Mouse (Mus musculus): ENCODE data around the gene Capn8. TPM values are rescaled to one million over a fixed set of nuclear protein-coding genes. Genes with fewer than 3 reads are reported as not detected.

Capn8 gene
- 0.24 TPM in 1 of 2 replicates, not detected in the other for polyA plus RNA-seq (2011; ENCODE audit: insufficient read depth, insufficient read length, low read depth, missing spikeins)

GRCm38 (mm10) chr1:182564408-182565120 is at the start of gene Capn8:
TSS of gene Capn8 (plus strand) at chr1:182565007.
- Histone ChIP-seq H3K27ac (ENCODE audit: insufficient read depth, low read length) (no peak within 1 kb of the TSS), H3K9ac (ENCODE audit: low read depth, poor library complexity, severe bottlenecking) (no peak within 1 kb of the TSS), H3K27me3 (ENCODE audit: control insufficient read depth, insufficient read depth, low read length, poor library complexity, severe bottlenecking) (no peaks in the 10 kb centered on the region), H3K9me3 (replicated peaks; ENCODE audit: control insufficient read depth, insufficient read depth, low read length, poor library complexity, severe bottlenecking) (no peaks in the 10 kb centered on the region), H3K36me3 (ENCODE audit: control insufficient read depth, insufficient read depth, low read length, poor library complexity, severe bottlenecking) (no peaks in the 10 kb centered on the region), H3K4me3 (ENCODE audit: low read depth, low read length) (no peak within 1 kb of the TSS), H3K4me1 (ENCODE audit: control insufficient read depth, insufficient read depth, low read length) (no peaks in the 10 kb centered on the region)
- TF ChIP-seq CTCF (IDR thresholded peaks at IDR 0.05; ENCODE audit: low read depth, low read length) (peak; percentile 45), EP300 (IDR thresholded peaks at IDR 0.05; ENCODE audit: insufficient read depth, low read depth, low read length) (no peak), POLR2A (IDR thresholded peaks at IDR 0.05; ENCODE audit: insufficient read depth, low read length) (no peak)

GRCm38 (mm10) chr1:182516758-182517676 is 47.8 kb upstream of the Capn8 start, which contains the start of gene Capn2:
TSS of gene Capn2 (minus strand) at chr1:182517608.
- Histone ChIP-seq H3K4me3 (ENCODE audit: low read depth, low read length) (peak within 1 kb of the TSS; percentile 81), H3K27ac (ENCODE audit: insufficient read depth, low read length) (no peak within 1 kb of the TSS), H3K9ac (ENCODE audit: low read depth, poor library complexity, severe bottlenecking) (peak within 1 kb of the TSS; percentile 81), H3K9me3 (replicated peaks; ENCODE audit: control insufficient read depth, insufficient read depth, low read length, poor library complexity, severe bottlenecking) (no peaks in the 10 kb centered on the region), H3K4me1 (ENCODE audit: control insufficient read depth, insufficient read depth, low read length) (peaks cover 2% of the 10 kb centered on the region), H3K27me3 (ENCODE audit: control insufficient read depth, insufficient read depth, low read length, poor library complexity, severe bottlenecking) (no peaks in the 10 kb centered on the region), H3K36me3 (ENCODE audit: control insufficient read depth, insufficient read depth, low read length, poor library complexity, severe bottlenecking) (no peaks in the 10 kb centered on the region)
- no peak for TF ChIP-seq EP300 (IDR thresholded peaks at IDR 0.05; ENCODE audit: insufficient read depth, low read depth, low read length)
- TF ChIP-seq CTCF (IDR thresholded peaks at IDR 0.05; ENCODE audit: low read depth, low read length), result peak; percentile 17
- no peak for TF ChIP-seq POLR2A (IDR thresholded peaks at IDR 0.05; ENCODE audit: insufficient read depth, low read length)

GRCm38 (mm10) chr1:182517677-182518011 is 47.2 kb upstream of the Capn8 start:
- no peaks in the 10 kb centered on the region for H3K9me3 ChIP-seq (replicated peaks; ENCODE audit: control insufficient read depth, insufficient read depth, low read length, poor library complexity, severe bottlenecking)
- no peak overlapping the region for H3K27ac ChIP-seq (ENCODE audit: insufficient read depth, low read length)
- no peaks in the 10 kb centered on the region for H3K27me3 ChIP-seq (ENCODE audit: control insufficient read depth, insufficient read depth, low read length, poor library complexity, severe bottlenecking)
- H3K4me1 ChIP-seq (ENCODE audit: control insufficient read depth, insufficient read depth, low read length), result peaks cover 2% of the 10 kb centered on the region
- no peaks in the 10 kb centered on the region for H3K36me3 ChIP-seq (ENCODE audit: control insufficient read depth, insufficient read depth, low read length, poor library complexity, severe bottlenecking)
- H3K9ac ChIP-seq (ENCODE audit: low read depth, poor library complexity, severe bottlenecking), result peak overlapping the region; percentile 81
- no peak for TF ChIP-seq CTCF (IDR thresholded peaks at IDR 0.05; ENCODE audit: low read depth, low read length)
- TF ChIP-seq EP300 (IDR thresholded peaks at IDR 0.05; ENCODE audit: insufficient read depth, low read depth, low read length), result no peak
- no peak for TF ChIP-seq POLR2A (IDR thresholded peaks at IDR 0.05; ENCODE audit: insufficient read depth, low read length)
- peak overlapping the region; percentile 81 for H3K4me3 ChIP-seq (ENCODE audit: low read depth, low read length)

- TF ChIP-seq POLR2A (IDR thresholded peaks at IDR 0.05; ENCODE audit: insufficient read depth, low read length) (no peak), EP300 (IDR thresholded peaks at IDR 0.05; ENCODE audit: insufficient read depth, low read depth, low read length) (no peak), CTCF (IDR thresholded peaks at IDR 0.05; ENCODE audit: low read depth, low read length) (no peak)
- Histone ChIP-seq H3K9me3 (replicated peaks; ENCODE audit: control insufficient read depth, insufficient read depth, low read length, poor library complexity, severe bottlenecking) (no peaks in the 10 kb centered on the region), H3K36me3 (ENCODE audit: control insufficient read depth, insufficient read depth, low read length, poor library complexity, severe bottlenecking) (no peaks in the 10 kb centered on the region), H3K4me3 (ENCODE audit: low read depth, low read length) (no peak overlapping the region), H3K27ac (ENCODE audit: insufficient read depth, low read length) (no peak overlapping the region), H3K4me1 (ENCODE audit: control insufficient read depth, insufficient read depth, low read length) (peaks cover 2% of the 10 kb centered on the region), H3K9ac (ENCODE audit: low read depth, poor library complexity, severe bottlenecking) (no peak overlapping the region), H3K27me3 (ENCODE audit: control insufficient read depth, insufficient read depth, low read length, poor library complexity, severe bottlenecking) (no peaks in the 10 kb centered on the region)
Observed at GRCm38 (mm10) chr1:182518143-182518680, 46.6 kb upstream of the Capn8 start.

GRCm38 (mm10) chr1:182518811-182519210 is 46.0 kb upstream of the Capn8 start:
- no peaks in the 10 kb centered on the region for H3K9me3 ChIP-seq (replicated peaks; ENCODE audit: control insufficient read depth, insufficient read depth, low read length, poor library complexity, severe bottlenecking)
- no peak for TF ChIP-seq CTCF (IDR thresholded peaks at IDR 0.05; ENCODE audit: low read depth, low read length)
- no peak for TF ChIP-seq POLR2A (IDR thresholded peaks at IDR 0.05; ENCODE audit: insufficient read depth, low read length)
- no peak for TF ChIP-seq EP300 (IDR thresholded peaks at IDR 0.05; ENCODE audit: insufficient read depth, low read depth, low read length)
- H3K9ac ChIP-seq (ENCODE audit: low read depth, poor library complexity, severe bottlenecking), result no peak overlapping the region
- no peaks in the 10 kb centered on the region for H3K27me3 ChIP-seq (ENCODE audit: control insufficient read depth, insufficient read depth, low read length, poor library complexity, severe bottlenecking)
- H3K27ac ChIP-seq (ENCODE audit: insufficient read depth, low read length), result no peak overlapping the region
- no peak overlapping the region for H3K4me3 ChIP-seq (ENCODE audit: low read depth, low read length)
- peaks cover 2% of the 10 kb centered on the region for H3K4me1 ChIP-seq (ENCODE audit: control insufficient read depth, insufficient read depth, low read length)
- H3K36me3 ChIP-seq (ENCODE audit: control insufficient read depth, insufficient read depth, low read length, poor library complexity, severe bottlenecking), result no peaks in the 10 kb centered on the region
